In genomic region chr13:8941701-8942100, GRCm38 (mm10) we compare ENCODE assay signal across 13 mouse cellular contexts. TPM values are rescaled to one million over a fixed set of nuclear protein-coding genes. Genes with fewer than 3 reads are reported as not detected.
"Had no signal": no experiment of that assay in that cellular context is flagged by ENCODE, and none has a peak within 500 bp of the region (broad histone marks: within the 10 kb centered on the region; RNA-seq: fewer than 3 reads in every experiment).

No protein-coding gene starts in this region.

RNA-seq across cellular contexts. Expression of gene Gm9745, which starts 6.3 kb away (rescaled TPM):
- total RNA-seq: neutrophil, adult 5-6 weeks had no signal
- polyA plus RNA-seq: neural tube, embryonic 14.5 days; neural tube, embryonic 15.5 days; small intestine, adult 2 months; spleen, adult 2 months; stomach, embryonic 14.5 days; stomach, embryonic 15.5 days; stomach, embryonic 16.5 days; stomach, postnatal 0 days; testis, adult 2 months; thymus, adult 2 months; thymus, postnatal 0 days; urinary bladder, adult 2 months had no signal

RNA-seq across cellular contexts. Expression of gene Idi2, which starts 11.0 kb away (rescaled TPM):
- total RNA-seq: neutrophil, adult 5-6 weeks had no signal
- polyA plus RNA-seq: neural tube, embryonic 15.5 days; small intestine, adult 2 months; spleen, adult 2 months; stomach, embryonic 14.5 days; stomach, embryonic 15.5 days; stomach, embryonic 16.5 days; stomach, postnatal 0 days; testis, adult 2 months; urinary bladder, adult 2 months had no signal
